Mouse (Mus musculus) left cerebral cortex, adult 18-20 months (tissue): ENCODE data around the gene Dio3. TPM values are rescaled to one million over a fixed set of nuclear protein-coding genes. Genes with fewer than 3 reads are reported as not detected.

Source experiments
- DNase-seq, 2 experiments: peaks; one replicate each; pipeline ENCODE4 v3.0.0; 2021 to 2022; ENCODE audit warnings: low spot score in 2 of 2, mixed read lengths in 1 of 2
- microRNA-seq, 2 experiments: library from miRNA; unstranded; fragments of <30 nt; microRNA quantifications; one replicate each; pipeline ENCODE4 v1.2.0; 2021
- total RNA-seq, 2 experiments: library from RNA; stranded (reverse); gene quantifications; 2 replicates each; pipeline ENCODE4 v1.2.3; 2021

The Dio3 gene
- total RNA-seq, 2 experiments from 2014 or later = 1.7 to 4.0 TPM

GRCm38 (mm10) chr12:110298653-110299052 lies 19.8 kb downstream of the Dio3 start:
- no peak for DNase-seq

- DNase-seq = no peak
Measured at GRCm38 (mm10) chr12:110319696-110320095, 40.8 kb downstream of the Dio3 start.

Small RNA genes within 50 kb of the gene (microRNA-seq; reads per million reads assigned to microRNA genes)
- 9.9 to 166 reads per million in 2 experiments for gene Mir1247

Other genes with a start within 250 kb of the Dio3 start
- gene Ppp2r5c, start 168.1 kb downstream of the Dio3 start, total RNA-seq = 100 to 1,000 TPM; 263 to 284 TPM